Mouse (Mus musculus) limb, embryonic 15.5 days (tissue): ENCODE measurements at regions not wholly inside any gene's neighbourhood (a gene's known extent, or its start where the extent isn't known, plus 50 kb on each side); places are given as distances from the start of the nearest gene placed in this dataset.

Experiments used
- ATAC-seq: fragments of 200-750 bp; cut with Nextera tagmentation; 2 replicates; pipeline ENCODE4 v1.8.0; 2017; ENCODE audit warnings: low read depth, moderate TSS enrichment; ENCODE audit not compliant: insufficient number of reproducible peaks, low FRiP score, low TSS enrichment
- H3K27ac ChIP-seq: fragments of 300-500 bp; sonication (generic); 2 replicates; pipeline ENCODE4 v1.5.1; 2015; ENCODE audit warnings: moderate library complexity, mild to moderate bottlenecking, inconsistent platforms
- H3K27me3 ChIP-seq: fragments of 300-500 bp; sonication (generic); 2 replicates; pipeline ENCODE4 v1.6.1; 2015; ENCODE audit warnings: inconsistent platforms
- H3K36me3 ChIP-seq: fragments of 300-500 bp; sonication (generic); 2 replicates; pipeline ENCODE4 v1.6.1; 2015; ENCODE audit warnings: inconsistent platforms
- H3K4me1 ChIP-seq: fragments of 300-500 bp; sonication (generic); 2 replicates; pipeline ENCODE4 v1.6.1; 2015; ENCODE audit warnings: inconsistent platforms
- H3K4me2 ChIP-seq: fragments of 300-500 bp; sonication (generic); 2 replicates; pipeline ENCODE4 v1.6.1; 2015; ENCODE audit warnings: mild to moderate bottlenecking, inconsistent platforms
- H3K4me3 ChIP-seq: fragments of 300-500 bp; sonication (generic); 2 replicates; pipeline ENCODE4 v1.5.1; 2015; ENCODE audit warnings: mild to moderate bottlenecking, inconsistent platforms
- H3K9ac ChIP-seq: fragments of 300-500 bp; sonication (generic); 2 replicates; pipeline ENCODE4 v1.6.1; 2015; ENCODE audit warnings: inconsistent platforms
- H3K9me3 ChIP-seq: fragments of 300-500 bp; sonication (generic); 2 replicates; pipeline ENCODE4 v1.6.1; 2016; ENCODE audit warnings: inconsistent platforms
- WGBS: fragments of 180-500 bp; shearing (Covaris S2); methylation state at CpG from one replicate; pipeline ENCODE4 v1.1.7; 2015; 5-methylcytosine and 5-hydroxymethylcytosine counted together

GRCm38 (mm10) chr10:111806333-111806732, 166.1 kb upstream of the Krr1 start:
- H3K27me3 ChIP-seq: no peaks in the 10 kb centered on the region
- WGBS: 83% methylated on average over 3 of the region's 3 CpGs

GRCm38 (mm10) chr10:111806916-111807315, 165.5 kb upstream of the Krr1 start:
- Histone ChIP-seq H3K4me1 (0 out of 2 replicates have a peak, but pooled peaks cover 2% of the 10 kb centered on the region), H3K4me3 (no peak overlapping the region), H3K27ac (no peak overlapping the region), H3K4me2 (no peak overlapping the region), H3K27me3 (no peaks in the 10 kb centered on the region), H3K9me3 (no peaks in the 10 kb centered on the region), H3K9ac (no peak overlapping the region), H3K36me3 (no peaks in the 10 kb centered on the region)
- 41% methylated on average over 5 of the region's 5 CpGs for WGBS
- no peak for ATAC-seq

More at GRCm38 (mm10) chr10:111806333-111806732, 166.1 kb upstream of the Krr1 start:
- no peak overlapping the region for H3K9ac ChIP-seq
- ATAC-seq: no peak
- peaks cover 8% of the 10 kb centered on the region for H3K4me1 ChIP-seq
- no peaks in the 10 kb centered on the region for H3K9me3 ChIP-seq
- H3K36me3 ChIP-seq: no peaks in the 10 kb centered on the region
- H3K4me3 ChIP-seq: no peak overlapping the region
- H3K4me2 ChIP-seq: no peak overlapping the region
- no peak overlapping the region for H3K27ac ChIP-seq

DNA sequence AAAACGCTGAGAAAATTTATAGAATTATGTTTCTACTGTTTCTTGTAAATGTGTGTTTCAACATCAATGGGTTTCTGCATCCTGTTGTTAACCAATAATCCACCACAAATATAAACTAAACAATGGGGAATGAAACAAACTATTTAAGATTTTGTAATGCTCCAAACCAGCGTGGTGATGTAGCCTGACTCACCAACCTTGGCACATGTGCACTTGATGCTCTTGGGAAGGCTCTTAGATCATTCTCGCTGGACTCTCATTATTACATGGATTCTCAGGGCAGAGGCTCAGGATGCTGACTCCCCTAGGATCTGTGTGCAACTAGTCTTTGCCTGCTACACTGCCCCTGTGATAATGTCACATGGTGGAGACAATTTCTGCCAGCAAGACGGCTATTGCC, 158.7 kb upstream of the Krr1 start:
- 83% methylated on average over 4 of the region's 4 CpGs for WGBS
- H3K4me2 ChIP-seq: no peak overlapping the region

DNA sequence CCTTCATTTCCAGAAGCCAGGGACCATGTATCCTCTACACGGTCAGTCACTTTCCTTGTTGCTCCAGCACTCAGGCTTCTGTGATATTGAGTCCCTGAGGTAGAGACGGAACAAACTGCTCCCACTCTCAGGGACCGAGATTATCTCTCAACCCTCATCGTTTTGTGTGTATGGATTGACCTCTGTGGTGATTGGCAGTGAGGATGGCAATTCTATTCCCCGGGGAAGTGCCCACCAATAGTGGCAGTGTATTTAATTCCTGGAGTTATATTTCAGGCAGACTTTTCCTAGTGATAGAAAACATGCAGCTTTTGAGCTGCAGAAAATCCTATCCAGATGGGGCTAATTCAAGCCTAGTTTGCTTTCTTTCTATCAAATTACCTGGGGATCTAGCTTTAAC, 157.8 kb upstream of the Krr1 start:
- WGBS: 50% methylated on average over 5 of the region's 5 CpGs
- no peaks in the 10 kb centered on the region for H3K27me3 ChIP-seq
- H3K4me2 ChIP-seq: no peak overlapping the region
- no peaks in the 10 kb centered on the region for H3K4me1 ChIP-seq
- H3K36me3 ChIP-seq: no peaks in the 10 kb centered on the region
- H3K9me3 ChIP-seq: no peaks in the 10 kb centered on the region
- H3K4me3 ChIP-seq: no peak overlapping the region
- H3K27ac ChIP-seq: no peak overlapping the region
- H3K9ac ChIP-seq: no peak overlapping the region
- ATAC-seq: no peak

More for the DNA sequence above, 158.7 kb upstream of the Krr1 start:
- Histone ChIP-seq H3K27me3 (no peaks in the 10 kb centered on the region), H3K4me1 (no peaks in the 10 kb centered on the region), H3K9me3 (no peaks in the 10 kb centered on the region), H3K9ac (no peak overlapping the region), H3K27ac (no peak overlapping the region), H3K36me3 (no peaks in the 10 kb centered on the region), H3K4me3 (no peak overlapping the region)
- no peak for ATAC-seq

DNA sequence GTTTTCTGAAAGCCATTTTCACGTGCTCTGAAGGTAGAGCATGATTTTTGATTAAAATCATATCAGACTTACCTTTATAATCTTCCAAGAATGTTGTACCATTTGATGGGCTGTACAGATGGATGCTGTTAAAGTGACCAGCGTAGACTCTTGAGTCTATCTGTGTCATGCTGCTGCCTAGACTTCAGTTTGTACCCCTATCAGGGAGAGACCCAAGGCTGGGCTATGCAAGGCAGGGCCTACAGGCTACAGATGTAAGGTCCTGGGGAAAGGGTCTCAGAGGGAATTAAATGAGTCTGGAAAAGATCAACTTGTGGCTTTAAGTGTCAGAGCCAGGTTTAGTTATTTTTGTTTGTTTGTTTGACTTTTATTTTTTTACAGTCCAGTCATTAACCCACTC, 157.3 kb upstream of the Krr1 start:
- Histone ChIP-seq H3K27me3 (no peaks in the 10 kb centered on the region), H3K4me2 (no peak overlapping the region), H3K4me1 (no peaks in the 10 kb centered on the region), H3K9ac (no peak overlapping the region), H3K36me3 (no peaks in the 10 kb centered on the region), H3K9me3 (no peaks in the 10 kb centered on the region), H3K27ac (no peak overlapping the region), H3K4me3 (no peak overlapping the region)
- ATAC-seq: no peak
- WGBS: 68% methylated on average over 2 of the region's 2 CpGs

GRCm38 (mm10) chr10:111815821-111816599, 156.5 kb upstream of the Krr1 start:
- Histone ChIP-seq H3K4me2 (no peak overlapping the region), H3K36me3 (no peaks in the 10 kb centered on the region), H3K27ac (no peak overlapping the region), H3K4me3 (no peak overlapping the region), H3K9ac (no peak overlapping the region), H3K9me3 (no peaks in the 10 kb centered on the region), H3K4me1 (no peaks in the 10 kb centered on the region), H3K27me3 (no peaks in the 10 kb centered on the region)
- 64% methylated on average over 7 of the region's 7 CpGs for WGBS
- ATAC-seq: no peak

DNA sequence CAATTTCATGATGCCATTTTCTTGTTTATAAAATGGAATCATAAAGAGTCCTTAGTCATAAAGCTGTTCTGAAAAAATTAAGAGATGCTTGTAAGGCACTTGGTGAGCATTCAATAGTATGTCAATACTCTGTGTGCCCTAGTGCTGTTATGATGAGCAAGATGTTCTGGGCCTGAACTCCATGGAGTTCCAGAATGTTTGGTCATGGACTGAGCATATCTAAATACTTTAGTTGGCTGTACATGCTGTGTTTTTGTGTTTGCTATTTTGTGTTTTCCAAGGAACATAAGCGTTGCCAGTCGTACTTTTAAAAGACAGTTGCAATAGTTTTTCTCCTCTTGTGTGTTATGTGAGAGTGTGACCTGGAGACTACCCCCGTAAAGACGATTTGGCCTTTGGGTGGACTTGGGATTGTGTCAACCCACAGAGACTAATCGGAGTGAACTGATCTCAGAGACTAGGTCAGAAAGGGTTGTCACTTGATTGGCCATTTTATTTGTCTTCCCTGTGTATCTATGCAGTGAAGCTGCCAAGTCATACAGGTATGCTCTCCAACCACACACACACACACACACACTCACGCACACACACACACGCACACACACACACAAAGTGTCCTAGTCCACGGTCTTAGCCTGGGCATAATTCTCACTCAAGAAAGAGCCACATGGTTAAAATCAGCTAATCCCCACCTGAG, 152.6 kb upstream of the Krr1 start:
- no peaks in the 10 kb centered on the region for H3K9me3 ChIP-seq
- H3K27ac ChIP-seq: no peak overlapping the region
- H3K27me3 ChIP-seq: no peaks in the 10 kb centered on the region
- H3K4me3 ChIP-seq: no peak overlapping the region
- no peaks in the 10 kb centered on the region for H3K4me1 ChIP-seq
- no peak overlapping the region for H3K4me2 ChIP-seq
- WGBS: 92% methylated on average over 8 of the region's 8 CpGs
- H3K36me3 ChIP-seq: no peaks in the 10 kb centered on the region
- no peak overlapping the region for H3K9ac ChIP-seq
- ATAC-seq: no peak

DNA sequence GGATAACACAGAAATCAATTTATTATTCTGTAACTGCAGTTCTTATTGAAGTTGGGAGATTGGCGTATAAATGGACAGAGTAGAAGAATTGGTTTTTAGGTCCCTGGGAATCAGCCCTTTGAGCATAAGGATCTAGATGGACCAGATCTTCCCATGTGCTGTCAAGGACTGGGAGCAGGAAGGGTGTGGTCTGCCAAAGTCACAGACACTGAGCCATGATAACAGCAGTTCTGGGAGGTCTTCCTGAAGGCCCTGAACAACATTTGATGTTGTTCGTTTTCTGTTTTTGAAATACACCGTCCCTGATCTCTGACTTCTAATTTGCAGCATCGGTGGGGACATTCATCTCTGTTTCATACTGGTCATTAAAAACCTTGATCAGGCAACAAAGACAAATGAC, 147.6 kb upstream of the Krr1 start:
- no peak overlapping the region for H3K9ac ChIP-seq
- no peak for ATAC-seq
- no peaks in the 10 kb centered on the region for H3K27me3 ChIP-seq
- H3K27ac ChIP-seq: no peak overlapping the region
- no peak overlapping the region for H3K4me2 ChIP-seq
- no peaks in the 10 kb centered on the region for H3K9me3 ChIP-seq
- H3K4me3 ChIP-seq: no peak overlapping the region
- 75% methylated on average over 4 of the region's 4 CpGs for WGBS
- no peaks in the 10 kb centered on the region for H3K36me3 ChIP-seq
- H3K4me1 ChIP-seq: peaks cover 3% of the 10 kb centered on the region; the same call in 1 of the 2 replicates

GRCm38 (mm10) chr10:111826033-111826754, 146.3 kb upstream of the Krr1 start:
- Histone ChIP-seq H3K27ac (no peak overlapping the region), H3K36me3 (no peaks in the 10 kb centered on the region), H3K9me3 (no peaks in the 10 kb centered on the region), H3K9ac (no peak overlapping the region), H3K4me1 (peaks cover 3% of the 10 kb centered on the region; the same call in 1 of the 2 replicates), H3K4me3 (no peak overlapping the region), H3K27me3 (no peaks in the 10 kb centered on the region), H3K4me2 (no peak overlapping the region)
- no peak for ATAC-seq
- 61% methylated on average over 4 of the region's 4 CpGs for WGBS

- no peaks in the 10 kb centered on the region for H3K27me3 ChIP-seq
- no peak overlapping the region for H3K4me2 ChIP-seq
- H3K4me1 ChIP-seq: peaks cover 3% of the 10 kb centered on the region; the same call in 1 of the 2 replicates
- no peaks in the 10 kb centered on the region for H3K9me3 ChIP-seq
- no peak overlapping the region for H3K4me3 ChIP-seq
- WGBS: 58% methylated on average over 3 of the region's 3 CpGs
- no peak overlapping the region for H3K9ac ChIP-seq
- no peak for ATAC-seq
- no peak overlapping the region for H3K27ac ChIP-seq
- no peaks in the 10 kb centered on the region for H3K36me3 ChIP-seq
Measured at GRCm38 (mm10) chr10:111827246-111827645, 145.2 kb upstream of the Krr1 start.

DNA sequence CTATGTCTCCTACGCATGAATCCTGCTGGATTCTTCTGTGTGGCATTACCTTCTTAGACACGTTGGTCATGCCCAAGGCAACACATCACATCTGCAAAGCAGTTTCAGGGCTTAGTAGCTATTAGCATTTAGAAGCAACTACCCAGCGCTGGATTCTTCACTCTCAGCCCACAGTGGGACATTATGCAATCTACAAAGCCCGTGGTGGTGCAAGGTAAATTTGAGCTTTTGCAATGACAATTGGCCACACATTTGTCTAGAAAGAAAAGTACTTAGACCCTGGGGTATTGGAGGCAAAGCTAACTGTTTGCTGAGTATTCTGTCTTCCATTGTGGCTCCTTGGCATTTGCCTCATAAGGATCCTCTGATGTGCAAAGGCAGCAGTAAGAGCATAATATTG, 144.5 kb upstream of the Krr1 start:
- Histone ChIP-seq H3K4me1 (peaks cover 3% of the 10 kb centered on the region; the same call in 1 of the 2 replicates), H3K9me3 (no peaks in the 10 kb centered on the region), H3K4me2 (no peak overlapping the region), H3K27ac (no peak overlapping the region), H3K4me3 (no peak overlapping the region), H3K36me3 (no peaks in the 10 kb centered on the region), H3K9ac (no peak overlapping the region), H3K27me3 (no peaks in the 10 kb centered on the region)
- 80% methylated on average over 4 of the region's 4 CpGs for WGBS
- ATAC-seq: no peak

DNA sequence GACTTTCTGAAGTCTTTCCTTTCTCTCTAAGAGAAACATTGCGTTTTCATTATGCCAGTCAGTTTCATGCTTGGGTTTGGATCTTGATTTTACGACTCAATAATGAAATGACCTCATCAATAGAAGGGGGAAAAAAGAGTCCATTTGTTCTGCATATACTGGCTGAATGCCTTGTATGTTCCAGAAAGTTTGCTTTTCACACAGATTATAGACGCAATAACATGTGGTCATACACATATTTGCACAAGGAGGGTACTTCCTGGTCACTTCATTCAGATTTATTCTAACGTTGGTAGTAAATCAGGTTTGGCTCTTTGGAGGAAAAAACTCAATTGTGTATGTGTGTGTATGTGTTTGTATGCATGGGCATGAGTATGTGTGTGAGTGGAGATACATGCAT, 143.9 kb upstream of the Krr1 start:
- no peak for ATAC-seq
- Histone ChIP-seq H3K4me1 (peaks cover 3% of the 10 kb centered on the region; the same call in 1 of the 2 replicates), H3K9me3 (no peaks in the 10 kb centered on the region), H3K4me3 (no peak overlapping the region), H3K9ac (no peak overlapping the region), H3K27me3 (no peaks in the 10 kb centered on the region), H3K27ac (no peak overlapping the region), H3K4me2 (no peak overlapping the region), H3K36me3 (no peaks in the 10 kb centered on the region)
- WGBS: 50% methylated on average over 4 of the region's 4 CpGs
